Mouse (Mus musculus) gastrocnemius, adult 8-10 months (tissue): ENCODE measurements around the gene Cyb5r2. TPM values are rescaled to one million over a fixed set of nuclear protein-coding genes. Genes with fewer than 3 reads are reported as not detected.
A peak's percentile ranks its signal among the peaks of the same experiment; 100 is the strongest.

ENCODE experiments used
- DNase-seq, 2 experiments: peaks; one replicate each; pipeline ENCODE4 v3.0.0; 2022; ENCODE audit warnings: low spot score in 2 of 2
- total RNA-seq, 4 experiments: library from RNA; stranded (reverse); gene quantifications; 2 replicates each; pipeline ENCODE4 v1.2.4; 2022

Gene Cyb5r2
- total RNA-seq, 4 experiments from 2014 or later, result 0.25 to 0.36 TPM; not detected in 2

DNA sequence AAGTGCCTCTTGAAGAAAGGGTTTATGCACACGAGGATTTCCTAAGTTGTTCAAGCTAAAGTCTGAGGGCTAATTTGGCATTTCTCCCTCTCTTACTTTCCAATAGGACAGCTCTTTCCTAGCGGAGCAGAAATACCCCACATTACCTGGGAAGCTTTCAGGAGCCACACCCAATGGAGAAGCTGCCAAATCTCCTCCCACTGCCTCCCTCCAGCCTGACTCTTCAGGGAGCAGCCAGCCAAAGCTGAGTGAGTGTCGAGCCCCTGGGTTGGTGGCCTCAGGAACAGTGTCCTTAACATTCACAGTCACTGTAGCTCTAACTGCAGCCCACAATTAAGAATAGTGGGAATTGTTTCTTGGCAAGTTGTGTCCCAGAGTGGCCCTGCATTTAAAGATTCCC is 30.3 kb downstream of the Cyb5r2 start:
- no peak for DNase-seq

DNA sequence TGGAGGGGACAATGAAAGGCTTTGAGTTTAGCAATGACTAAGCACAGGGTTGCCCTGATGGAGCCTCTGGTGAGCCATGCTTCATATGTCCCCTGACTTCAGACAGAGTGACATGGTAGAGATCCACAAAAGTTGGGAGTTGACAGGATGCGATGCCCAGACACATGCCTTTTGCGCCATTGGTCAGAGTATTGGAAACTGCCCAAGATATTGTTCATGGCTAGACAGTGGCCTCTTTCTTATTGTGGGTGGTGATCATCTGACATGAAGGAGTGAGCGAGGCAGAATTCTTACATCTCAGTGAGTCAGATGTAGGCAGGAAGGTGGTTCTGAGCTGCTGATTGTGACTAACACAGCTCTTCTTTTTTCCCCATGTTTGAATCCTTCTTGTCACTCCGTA is 35.3 kb downstream of the Cyb5r2 start:
- DNase-seq, result no peak

DNA sequence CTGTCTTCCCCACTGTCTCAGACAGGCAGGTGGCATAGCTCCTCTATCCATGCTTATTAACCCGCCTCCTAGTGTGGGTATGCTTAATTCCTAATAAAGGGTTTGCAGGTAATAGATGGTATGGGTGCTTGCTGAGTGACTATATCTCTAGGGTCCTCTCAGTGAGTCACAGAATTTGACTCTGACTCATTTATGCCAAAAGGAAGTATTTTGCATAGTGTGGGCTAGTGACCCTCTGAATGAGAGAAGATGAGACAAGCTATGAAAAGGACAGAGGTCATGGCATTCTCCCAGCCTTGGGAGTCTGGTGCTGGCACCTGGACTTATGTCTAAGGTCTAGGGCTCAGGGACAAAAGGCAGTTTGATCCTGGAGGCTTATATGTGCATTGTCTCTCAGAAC is 37.1 kb downstream of the Cyb5r2 start:
- DNase-seq, result no peak

DNA sequence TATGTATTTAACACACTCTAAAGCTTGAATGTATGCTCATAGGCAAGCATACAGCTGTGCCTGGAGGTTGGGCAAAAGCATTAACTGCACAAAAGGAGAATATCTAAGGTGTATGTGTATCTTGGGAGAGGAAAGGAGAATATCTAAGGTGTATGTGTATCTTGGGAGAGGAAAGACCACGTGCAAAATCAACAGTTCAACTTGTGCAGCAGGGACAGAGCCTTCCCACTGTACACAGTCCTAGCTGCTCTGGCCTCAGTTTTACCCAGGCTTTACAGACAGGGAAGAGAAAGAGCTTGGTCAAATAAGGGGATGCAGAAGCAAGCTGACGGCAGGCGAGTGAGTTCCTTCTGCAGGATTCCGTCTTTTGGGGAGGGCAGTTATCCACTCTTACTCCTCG is 43.8 kb downstream of the Cyb5r2 start:
- DNase-seq, result no peak

DNA sequence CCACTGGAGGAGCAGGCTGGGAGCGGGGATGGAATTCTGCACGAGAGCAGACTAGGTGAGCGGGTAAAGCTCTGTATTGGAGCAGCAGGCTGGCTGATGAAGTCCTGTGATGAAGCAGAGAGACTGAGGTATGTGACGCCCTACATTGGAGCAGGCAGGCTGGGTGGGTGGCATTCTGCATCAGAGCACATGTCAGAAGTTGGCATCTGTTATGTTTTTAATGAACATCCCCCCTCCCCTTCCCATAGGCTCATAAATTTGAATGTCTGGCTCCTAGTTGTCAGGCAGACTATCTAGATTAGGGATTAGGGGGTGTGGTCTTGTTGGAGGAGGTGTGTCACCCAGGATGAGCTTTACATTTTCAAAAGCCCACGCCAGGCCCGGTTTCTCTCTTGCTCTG is 45.1 kb downstream of the Cyb5r2 start:
- DNase-seq, result no peak

DNA sequence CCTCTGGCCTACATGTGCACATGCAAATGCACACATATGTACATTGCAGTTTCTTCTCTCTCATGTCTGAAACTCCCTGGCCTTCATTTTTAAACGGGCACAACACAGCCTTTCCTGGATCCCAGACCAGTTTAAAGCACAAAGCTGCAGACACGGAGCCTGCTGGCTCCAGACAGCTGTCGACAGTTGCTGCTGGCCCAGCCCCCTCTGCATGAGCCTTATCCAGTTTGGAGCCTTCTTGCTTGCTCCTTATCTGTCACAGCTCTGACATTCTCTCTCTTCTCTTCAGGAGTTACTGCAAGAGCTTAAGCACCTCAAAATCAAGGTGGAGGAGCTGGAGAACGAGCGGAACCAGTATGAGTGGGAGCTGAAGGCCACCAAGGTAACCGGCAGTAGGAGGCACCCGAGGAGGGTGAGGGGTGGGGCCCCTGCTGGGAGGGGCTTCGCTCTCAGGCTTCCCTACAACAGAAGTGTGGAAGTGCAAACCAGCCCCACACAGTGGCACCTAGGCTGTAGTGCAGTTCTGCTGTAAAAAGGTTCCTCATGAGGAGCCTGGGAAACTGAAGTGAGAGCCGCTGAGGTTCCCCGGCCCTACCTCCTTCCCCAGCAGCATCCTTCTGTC is 49.2 kb downstream of the Cyb5r2 start:
- peak in 1 of 2 experiments; percentile 40 for DNase-seq

DNA sequence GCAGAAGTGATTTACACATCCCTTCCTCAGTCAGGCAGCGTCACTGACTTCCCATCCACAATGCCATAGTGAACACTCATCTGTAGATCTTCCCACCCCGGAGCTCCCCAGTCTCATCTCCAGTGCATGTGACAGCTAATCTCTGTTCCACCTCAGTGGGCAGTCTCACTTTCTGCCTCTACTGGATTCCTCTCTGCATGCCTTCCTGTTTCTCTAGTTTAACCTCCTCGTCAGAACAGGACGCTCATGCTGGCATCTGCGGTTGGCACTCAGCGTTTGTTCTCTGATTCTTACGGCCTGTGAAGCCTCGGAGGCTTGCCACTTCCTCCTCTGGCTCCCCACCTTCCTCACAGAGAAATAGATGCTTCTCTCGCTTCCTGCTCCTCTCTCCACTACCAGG is 50.2 kb downstream of the Cyb5r2 start:
- DNase-seq, result no peak

DNA sequence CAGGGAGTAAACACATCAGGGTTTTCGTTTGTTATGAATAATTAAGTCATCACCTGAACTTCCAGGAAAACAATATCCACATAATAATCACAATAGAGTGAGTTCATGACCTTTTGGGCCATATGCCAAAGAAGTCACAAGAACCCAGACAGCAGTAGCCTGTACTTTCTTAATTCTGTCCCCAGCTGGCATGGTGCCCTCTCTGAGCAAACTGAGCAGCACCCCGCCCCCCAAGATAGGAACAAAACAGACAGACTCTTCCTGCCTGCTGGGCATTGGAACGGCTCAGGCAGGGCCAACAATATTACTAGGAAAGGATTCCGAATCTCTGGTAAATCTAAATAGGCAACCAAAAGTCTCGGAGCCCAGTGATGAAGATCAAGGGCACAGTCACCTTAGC is 51.9 kb downstream of the Cyb5r2 start:
- peak in 1 of 2 experiments; percentile 7 for DNase-seq

DNA sequence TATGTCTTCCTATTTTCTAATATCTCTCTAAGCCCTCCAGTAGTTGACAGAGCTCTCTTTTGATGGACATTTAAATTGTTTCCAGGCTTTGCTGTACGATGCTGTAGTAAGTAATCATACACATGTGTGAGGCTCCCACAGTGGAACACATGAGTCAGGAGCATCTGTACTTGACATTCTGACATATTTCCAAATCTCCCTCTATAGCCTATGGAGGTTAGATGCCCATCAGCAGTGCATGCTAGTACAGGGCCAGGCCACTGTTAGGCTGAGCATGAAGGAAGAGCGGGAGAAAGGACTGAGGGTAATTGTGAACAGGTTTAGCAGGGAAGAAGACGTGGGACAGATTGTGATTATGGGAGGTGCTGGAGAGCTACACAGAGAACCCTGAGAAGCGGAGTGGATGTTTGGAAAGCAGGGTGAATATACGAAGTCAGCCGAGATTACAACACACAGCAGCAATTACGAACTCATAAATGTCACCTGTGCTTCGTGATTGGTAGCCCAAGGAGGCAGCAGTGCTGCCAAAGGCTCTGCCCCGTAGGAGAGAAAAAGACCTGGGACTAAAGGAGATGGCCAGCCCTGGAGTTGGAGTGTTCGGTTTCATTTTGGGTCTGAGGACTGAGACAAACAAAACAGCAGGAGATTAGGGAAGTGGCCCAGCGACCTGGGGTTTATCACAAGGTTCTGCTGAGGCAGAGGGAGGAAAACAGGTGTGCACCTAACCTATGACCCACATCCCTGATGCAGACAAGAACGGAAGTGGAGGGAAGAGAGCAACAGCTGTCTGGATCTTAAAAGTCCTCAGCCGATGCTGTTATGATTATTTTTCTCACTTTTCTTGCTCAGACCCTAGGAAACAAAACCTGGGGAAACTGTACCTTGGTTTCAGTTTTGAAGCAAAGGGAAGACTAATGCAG is 55.1 kb downstream of the Cyb5r2 start:
- DNase-seq, result no peak

DNA sequence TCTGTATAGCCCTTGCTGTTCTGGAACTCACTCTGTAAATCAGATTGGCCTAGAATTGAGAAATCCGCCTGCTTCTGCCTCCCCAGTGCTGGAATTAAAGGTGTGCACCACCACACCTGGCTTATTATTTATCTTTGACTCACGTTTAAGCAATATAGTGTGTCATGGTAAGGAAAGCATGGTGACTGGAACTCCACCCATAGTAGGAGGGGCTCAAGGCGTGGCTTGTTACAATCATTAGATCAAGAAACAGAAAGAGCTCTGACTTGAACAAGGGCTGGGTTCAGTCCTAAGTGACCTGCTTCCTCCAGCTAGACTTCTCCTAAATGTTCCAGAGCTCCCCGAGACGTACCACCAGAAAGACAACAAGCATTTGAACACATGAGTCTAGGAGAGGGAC is 57.2 kb downstream of the Cyb5r2 start:
- DNase-seq, result no peak

DNA sequence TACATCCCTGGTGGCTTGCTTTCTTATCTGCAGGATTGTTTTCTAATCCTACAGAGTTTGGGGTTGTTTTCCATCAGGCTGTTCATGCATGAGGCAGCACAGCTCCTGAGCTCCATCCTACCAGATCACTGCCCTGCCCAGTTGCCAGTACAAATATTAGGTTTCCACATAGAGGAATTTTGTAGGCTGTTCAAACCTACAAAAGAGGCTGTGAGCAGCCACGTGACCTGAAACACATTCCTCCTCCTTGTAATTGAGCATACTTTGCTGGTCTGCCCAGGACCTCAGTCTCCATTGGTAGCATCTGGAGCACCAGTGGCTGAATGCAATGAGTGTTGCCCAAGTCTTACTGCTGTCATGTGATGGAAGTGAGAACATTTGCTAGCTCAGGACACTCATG is 57.9 kb downstream of the Cyb5r2 start:
- no peak for DNase-seq

Other genes with a start within 250 kb of the Cyb5r2 start
- gene Olfml1, start 190.6 kb downstream of the Cyb5r2 start, total RNA-seq, result 1 to 10 TPM in 3 of 4 experiments, under 1 TPM in 1; 0.60 to 2.0 (median 1.6) TPM
- 10 to 100 TPM; 10.6 to 13.0 (median 12.0) TPM for gene Ppfibp2, start 162.8 kb downstream of the Cyb5r2 start, total RNA-seq
- not detected for gene 5330417H12Rik, start 132.9 kb downstream of the Cyb5r2 start, total RNA-seq
- not detected for gene Ovch2, start 43.2 kb upstream of the Cyb5r2 start, total RNA-seq
- gene Olfr467, start 54.2 kb upstream of the Cyb5r2 start, total RNA-seq, result not detected
- gene Olfr469, start 67.5 kb upstream of the Cyb5r2 start, total RNA-seq, result not detected
- not detected for gene Olfr470, start 89.5 kb upstream of the Cyb5r2 start, total RNA-seq
- not detected for gene Olfr472, start 139.9 kb upstream of the Cyb5r2 start, total RNA-seq
- not detected for gene Olfr473, start 172.4 kb upstream of the Cyb5r2 start, total RNA-seq
- gene Olfr474, start 196.6 kb upstream of the Cyb5r2 start, total RNA-seq, result not detected
- gene Olfr476, start 206.8 kb upstream of the Cyb5r2 start, total RNA-seq, result not detected
- gene Olfr477, start 228.7 kb upstream of the Cyb5r2 start, total RNA-seq, result not detected